Mouse (Mus musculus) CH12.LX (cell line): ENCODE data around the gene Mtrex.

Experiments
- CTCF ChIP-seq, 2 experiments: IDR thresholded peaks in 1 of 2; conservative IDR thresholded peaks in 1 of 2; 2 replicates each; pipeline ENCODE4 v1.5.1; 2011 to 2012; ENCODE audit warnings: low read depth in 2 of 2, low read length in 2 of 2, improper control_type of control experiment in 1 of 2, inconsistent platforms in 1 of 2, mild to moderate bottlenecking in 1 of 2, moderate library complexity in 1 of 2
- EP300 ChIP-seq: IDR thresholded peaks from 2 replicates; pipeline ENCODE4 v1.6.1; 2011; ENCODE audit warnings: low read length, improper control_type of control experiment
- KAT2A ChIP-seq: IDR thresholded peaks from 2 replicates; pipeline ENCODE4 v1.6.1; 2012; ENCODE audit warnings: low read length, improper control_type of control experiment, inconsistent platforms; ENCODE audit not compliant: insufficient replicate concordance
- MAX ChIP-seq: IDR thresholded peaks from 2 replicates; pipeline ENCODE4 v1.6.1; 2011; ENCODE audit warnings: low read length, improper control_type of control experiment
- POLR2A ChIP-seq: IDR thresholded peaks from 2 replicates; pipeline ENCODE4 v1.6.1; 2011; ENCODE audit warnings: low read depth, mild to moderate bottlenecking, improper control_type of control experiment, low read length
- POLR2AphosphoS2 ChIP-seq: IDR thresholded peaks from 2 replicates; pipeline ENCODE4 v1.6.1; 2011; ENCODE audit warnings: low read depth, low read length, improper control_type of control experiment

DNA sequence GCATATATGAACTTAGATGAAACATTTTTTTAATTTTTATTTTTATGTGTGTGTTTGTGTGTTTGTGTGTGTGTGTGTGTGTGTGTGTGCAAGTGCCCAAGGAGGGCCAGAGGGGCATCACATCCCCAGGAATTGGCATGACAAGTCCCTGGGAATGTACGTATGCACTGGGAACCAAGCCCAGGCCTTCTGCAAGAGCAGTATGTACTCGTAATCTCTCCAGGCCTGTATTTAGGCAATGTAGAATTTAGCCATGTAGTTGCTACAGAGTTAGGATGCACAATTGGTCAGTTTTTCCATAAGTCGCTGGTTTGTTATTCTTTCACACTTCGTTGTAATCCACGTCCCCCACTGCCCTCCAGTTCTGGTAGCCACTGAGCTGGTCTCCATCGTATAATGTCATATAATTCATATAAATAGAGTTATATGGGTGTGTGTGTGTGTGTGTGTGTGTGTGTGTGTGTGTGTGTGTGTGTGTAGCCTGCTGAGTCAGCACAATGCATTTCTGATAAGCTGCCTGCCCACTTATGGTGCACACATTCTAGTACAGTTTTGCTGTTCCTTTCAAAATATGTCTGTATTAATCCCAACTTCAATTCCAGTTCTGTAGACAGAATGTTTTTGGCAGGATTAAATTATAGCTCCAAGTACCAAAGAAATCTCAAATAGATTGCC, 103.8 kb downstream of the Mtrex start:
- TF ChIP-seq CTCF (conservative IDR thresholded peaks at IDR 0.05 in 1 of 2, IDR thresholded peaks at IDR 0.05 in 1 of 2; ENCODE audit: low read depth in 2 of 2, low read length in 2 of 2) (no peak), POLR2A (no peak), POLR2AphosphoS2 (no peak), MAX (no peak), EP300 (no peak), KAT2A (no peak)
